23 mouse cellular contexts compared by ENCODE assay signal in genomic region chr14:77929139-77929678, GRCm38 (mm10). TPM values are rescaled to one million over a fixed set of nuclear protein-coding genes. Genes with fewer than 3 reads are reported as not detected.
A peak's percentile ranks its signal among the peaks of the same experiment; 100 is the strongest.
DNase-seq lines count a peak whose midpoint lies in the region; ATAC-seq lines count a peak whose summit lies in the region.
"Had no signal": no experiment of that assay in that cellular context is flagged by ENCODE, and none has a peak within 500 bp of the region (broad histone marks: within the 10 kb centered on the region; RNA-seq: fewer than 3 reads in every experiment).

No protein-coding gene starts in this region.

- H3K4me3 ChIP-seq in embryonic facial prominence, embryonic 14.5 days (ENCODE audit: low read depth, low read length) = no peak overlapping the region
- H3K4me3 ChIP-seq in embryonic facial prominence, embryonic 10.5 days = no peak overlapping the region
- H3K4me3 ChIP-seq: embryonic facial prominence, embryonic 12.5 days; forebrain, embryonic 10.5 days; gastrocnemius, adult 2 months; heart, adult 2 months; heart, embryonic 12.5 days; limb, embryonic 13.5 days; midbrain, embryonic 12.5 days had no signal

- H3K27ac ChIP-seq in embryonic facial prominence, embryonic 14.5 days (replicated peaks; ENCODE audit: low read depth, low read length) = no peak overlapping the region
- no peak overlapping the region for H3K27ac ChIP-seq in embryonic facial prominence, embryonic 10.5 days (replicated peaks)
- H3K27ac ChIP-seq: embryonic facial prominence, embryonic 12.5 days; forebrain, embryonic 10.5 days; gastrocnemius, adult 2 months; heart, adult 2 months; hindbrain, embryonic 14.5 days; limb, embryonic 13.5 days; midbrain, embryonic 12.5 days had no signal

- DNase-seq in embryonic facial prominence, embryonic 14.5 days (ENCODE audit: low spot score) = peak; percentile 29
- no peak for DNase-seq in embryonic facial prominence, embryonic 10.5 days (ENCODE audit: low spot score)
- DNase-seq in CD4-positive helper T cell, adult 2 months (ENCODE audit: low read depth, low spot score) = peak; percentile 54
- peak; percentile 24 for DNase-seq in T-cell, adult 2 months (ENCODE audit: low spot score)
- peak; percentile 37 for DNase-seq in naive thymus-derived CD4-positive, alpha-beta T cell, adult 2 months (ENCODE audit: low read depth)
- DNase-seq in lung, adult 18-20 months = no peak
- DNase-seq in heart, postnatal 25 days (ENCODE audit: low spot score) = no peak
- DNase-seq: adrenal gland, postnatal 10 days; B cell, adult 2 months; gastrocnemius, adult 2 months; gastrocnemius, postnatal 36 days; heart, adult 2 months; kidney, adult 18-20 months; kidney, postnatal 4 days; lung, postnatal 10 days had no signal

- H3K9ac ChIP-seq in embryonic facial prominence, embryonic 14.5 days (ENCODE audit: low read depth, low read length) = no peak overlapping the region
- H3K9ac ChIP-seq: embryonic facial prominence, embryonic 12.5 days; heart, embryonic 12.5 days; hindbrain, embryonic 14.5 days; limb, embryonic 13.5 days; midbrain, embryonic 12.5 days had no signal

- H3K36me3 ChIP-seq in embryonic facial prominence, embryonic 14.5 days (ENCODE audit: control insufficient read depth, insufficient read depth, low read length) = no peaks in the 10 kb centered on the region
- no peaks in the 10 kb centered on the region for H3K36me3 ChIP-seq in embryonic facial prominence, embryonic 10.5 days (replicated peaks)
- H3K36me3 ChIP-seq: embryonic facial prominence, embryonic 12.5 days; forebrain, embryonic 10.5 days; heart, embryonic 12.5 days; limb, embryonic 13.5 days; midbrain, embryonic 12.5 days had no signal

- H3K4me1 ChIP-seq in embryonic facial prominence, embryonic 14.5 days (ENCODE audit: control insufficient read depth, insufficient read depth, low read length) = 0 out of 2 replicates have a peak, but pooled peaks cover 6% of the 10 kb centered on the region
- peaks cover 9% of the 10 kb centered on the region for H3K4me1 ChIP-seq in embryonic facial prominence, embryonic 10.5 days
- H3K4me1 ChIP-seq: midbrain, embryonic 12.5 days had no signal

- 42% methylated on average over 2 of the region's 2 CpGs for WGBS in embryonic facial prominence, embryonic 14.5 days
- 81% methylated on average over 2 of the region's 2 CpGs for WGBS in embryonic facial prominence, embryonic 10.5 days

- H3K4me2 ChIP-seq in embryonic facial prominence, embryonic 14.5 days (ENCODE audit: low read depth, low read length) = no peak overlapping the region
- H3K4me2 ChIP-seq: embryonic facial prominence, embryonic 12.5 days; heart, embryonic 12.5 days; hindbrain, embryonic 14.5 days; limb, embryonic 13.5 days; liver, embryonic 11.5 days; midbrain, embryonic 12.5 days had no signal

- no peaks in the 10 kb centered on the region for H3K27me3 ChIP-seq in embryonic facial prominence, embryonic 14.5 days (replicated peaks; ENCODE audit: control insufficient read depth, insufficient read depth, low read length)
- no peaks in the 10 kb centered on the region for H3K27me3 ChIP-seq in embryonic facial prominence, embryonic 10.5 days (replicated peaks; ENCODE audit: low read depth, poor library complexity, severe bottlenecking)
- H3K27me3 ChIP-seq: embryonic facial prominence, embryonic 12.5 days; heart, embryonic 12.5 days; limb, embryonic 13.5 days had no signal

- intact Hi-C loops in heart, postnatal 25 days (cut with DNase I) = loop anchor here (5.0 kb wide), 1 partner anchor 877 kb away; no protein-coding TSS in a partner anchor

- no peaks in the 10 kb centered on the region for H3K9me3 ChIP-seq in embryonic facial prominence, embryonic 14.5 days (ENCODE audit: control insufficient read depth, low read length)
- H3K9me3 ChIP-seq in embryonic facial prominence, embryonic 10.5 days = no peaks in the 10 kb centered on the region
- H3K9me3 ChIP-seq: embryonic facial prominence, embryonic 12.5 days; forebrain, embryonic 10.5 days; heart, embryonic 12.5 days; limb, embryonic 13.5 days; midbrain, embryonic 12.5 days had no signal

- ATAC-seq in embryonic facial prominence, embryonic 14.5 days (ENCODE audit: low read depth) = no peak
- ATAC-seq: forebrain, embryonic 16.5 days had no signal

RNA-seq across cellular contexts. Expression of gene Epsti1, which starts 25.2 kb away (rescaled TPM):
- polyA plus RNA-seq in embryonic facial prominence, embryonic 14.5 days (2014; fragmentation: Nextera tagmentation; extraction: Ambion mirVana) = 1.1 TPM in 2 replicates
- 0.30 TPM in 1 of 2 replicates, not detected in the other for polyA plus RNA-seq in embryonic facial prominence, embryonic 10.5 days (2016; fragmentation: Nextera tagmentation; extraction: Ambion mirVana)
- under 1 TPM; 0.52 to 0.81 TPM for total RNA-seq in heart, postnatal 25 days (2021)
- polyA plus RNA-seq: forebrain, embryonic 10.5 days had no signal

RNA-seq across cellular contexts. Expression of gene Dnajc15, which starts 54.3 kb away (rescaled TPM):
- 107 and 109 TPM in 2 replicates for polyA plus RNA-seq in embryonic facial prominence, embryonic 14.5 days (2014; fragmentation: Nextera tagmentation; extraction: Ambion mirVana)
- polyA plus RNA-seq in embryonic facial prominence, embryonic 10.5 days (2016; fragmentation: Nextera tagmentation; extraction: Ambion mirVana) = 110 and 114 TPM in 2 replicates
- 100 to 1,000 TPM; 277 to 290 TPM for total RNA-seq in heart, postnatal 25 days (2021)

Comparison
In these comparisons a context has a peak if more than half of its experiments do, and no peak if none do; other contexts are left out.
1. DNase-seq: peak in embryonic facial prominence, embryonic 14.5 days (single experiment), CD4-positive helper T cell, adult 2 months (single experiment), T-cell, adult 2 months (single experiment) and naive thymus-derived CD4-positive, alpha-beta T cell, adult 2 months (single experiment); none in embryonic facial prominence, embryonic 10.5 days (single experiment), lung, adult 18-20 months (0 of 2) and heart, postnatal 25 days (single experiment).